Mouse (Mus musculus) thymus, postnatal 36 days (tissue): ENCODE results near the gene Slc52a3.
A peak's percentile ranks its signal among the peaks of the same experiment; 100 is the strongest.

ENCODE experiments used
- DNase-seq, 2 experiments: peaks; one replicate each; pipeline ENCODE4 v3.0.0; 2022; ENCODE audit warnings: mixed read lengths in 2 of 2

The Slc52a3 gene

GRCm38 (mm10) chr2:151996229-151997189 lies at the start of gene Slc52a3:
TSS of gene Slc52a3 (plus strand) at chr2:151996511.
- peak; percentile 87 to 93 for DNase-seq

- DNase-seq, result no peak
Observed at GRCm38 (mm10) chr2:151947617-151948016, 48.7 kb upstream of the Slc52a3 start.

- no peak for DNase-seq
Observed at GRCm38 (mm10) chr2:151948311-151948710, 48.0 kb upstream of the Slc52a3 start.

- DNase-seq, result no peak
Observed at GRCm38 (mm10) chr2:151949082-151949774, 47.1 kb upstream of the Slc52a3 start.

- no peak for DNase-seq
Observed at GRCm38 (mm10) chr2:151953665-151954064, 42.6 kb upstream of the Slc52a3 start.

GRCm38 (mm10) chr2:151956500-151957137 lies 39.7 kb upstream of the Slc52a3 start:
- no peak for DNase-seq

- no peak for DNase-seq
Observed at GRCm38 (mm10) chr2:151959274-151959673, 37.0 kb upstream of the Slc52a3 start.

- no peak for DNase-seq
Observed at GRCm38 (mm10) chr2:151961284-151962196, 34.8 kb upstream of the Slc52a3 start.

GRCm38 (mm10) chr2:151962474-151962873 lies 33.8 kb upstream of the Slc52a3 start:
- DNase-seq, result no peak

- no peak for DNase-seq
Observed at GRCm38 (mm10) chr2:151963319-151963718, 33.0 kb upstream of the Slc52a3 start.

GRCm38 (mm10) chr2:151964052-151964451 lies 32.3 kb upstream of the Slc52a3 start:
- no peak for DNase-seq

GRCm38 (mm10) chr2:151967176-151967750 lies 29.0 kb upstream of the Slc52a3 start:
- DNase-seq, result no peak

- DNase-seq, result no peak
Observed at GRCm38 (mm10) chr2:151967792-151968191, 28.5 kb upstream of the Slc52a3 start.

GRCm38 (mm10) chr2:151968451-151968850 lies 27.9 kb upstream of the Slc52a3 start:
- DNase-seq, result no peak

GRCm38 (mm10) chr2:151968986-151969385 lies 27.3 kb upstream of the Slc52a3 start:
- no peak for DNase-seq

GRCm38 (mm10) chr2:151969396-151969795 lies 26.9 kb upstream of the Slc52a3 start:
- no peak for DNase-seq

GRCm38 (mm10) chr2:151970191-151971172 lies 25.8 kb upstream of the Slc52a3 start:
- peak; percentile 82 to 90 for DNase-seq

- DNase-seq, result no peak
Observed at GRCm38 (mm10) chr2:151971748-151972147, 24.6 kb upstream of the Slc52a3 start.

- peak; percentile 51 to 65 for DNase-seq
Observed at GRCm38 (mm10) chr2:151972880-151973594, 23.3 kb upstream of the Slc52a3 start.
